Mouse (Mus musculus): ENCODE results near the gene Cav1.

The Cav1 gene

DNA sequence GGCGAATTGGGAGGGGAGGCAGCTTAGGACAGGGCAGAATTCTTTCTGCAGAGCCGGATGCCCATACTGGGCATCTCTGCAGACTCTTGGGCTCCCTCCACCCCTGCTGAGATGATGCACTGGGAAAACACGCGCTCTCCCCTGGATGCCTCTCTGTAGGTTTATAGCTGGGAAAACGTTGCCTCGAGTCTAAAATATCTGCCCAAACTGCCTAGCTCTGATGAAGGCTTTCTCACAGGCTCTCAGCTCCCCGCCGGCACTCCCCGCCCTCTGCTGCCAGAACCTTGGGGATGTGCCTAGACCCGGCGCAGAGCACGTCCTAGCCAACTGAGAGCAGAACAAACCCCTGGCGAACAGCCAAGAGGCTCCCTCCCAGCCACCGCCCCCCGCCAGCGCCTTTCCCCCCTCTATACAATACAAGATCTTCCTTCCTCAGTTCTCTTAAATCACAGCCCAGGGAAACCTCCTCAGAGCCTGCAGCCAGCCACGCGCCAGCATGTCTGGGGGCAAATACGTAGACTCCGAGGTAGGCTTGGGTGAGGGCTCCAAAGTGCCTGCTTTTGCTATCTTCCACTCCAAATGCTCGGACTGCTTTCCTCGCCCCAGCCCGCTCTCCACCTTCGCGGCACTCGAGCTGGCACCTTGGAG lies at the start of gene Cav1:
Gene Cav1, plus strand, starts transcription at position 382 of the 648 bp plus-strand sequence.
- no peak for DNase-seq (ENCODE audit: low spot score in 2 of 2)

DNA sequence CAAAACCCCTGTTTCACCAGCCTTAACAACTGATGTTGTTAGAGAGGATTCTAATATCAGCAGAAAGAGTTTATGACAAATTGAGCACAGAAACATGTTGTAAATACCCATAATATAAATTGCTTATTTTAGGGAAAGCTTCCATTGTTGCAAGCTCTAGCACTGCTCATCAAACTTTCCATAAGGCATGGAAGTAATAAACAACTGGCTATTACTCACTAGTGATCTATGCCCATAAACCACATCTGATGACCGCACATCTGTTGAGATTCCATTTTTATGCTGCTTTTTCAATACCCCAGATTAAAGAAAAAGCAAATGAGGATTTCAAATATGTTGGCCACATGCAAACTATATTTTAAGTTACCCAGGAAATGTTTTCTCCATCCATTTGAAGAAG lies 48.0 kb upstream of the Cav1 start:
- no peak for DNase-seq (ENCODE audit: low spot score in 2 of 2)

DNA sequence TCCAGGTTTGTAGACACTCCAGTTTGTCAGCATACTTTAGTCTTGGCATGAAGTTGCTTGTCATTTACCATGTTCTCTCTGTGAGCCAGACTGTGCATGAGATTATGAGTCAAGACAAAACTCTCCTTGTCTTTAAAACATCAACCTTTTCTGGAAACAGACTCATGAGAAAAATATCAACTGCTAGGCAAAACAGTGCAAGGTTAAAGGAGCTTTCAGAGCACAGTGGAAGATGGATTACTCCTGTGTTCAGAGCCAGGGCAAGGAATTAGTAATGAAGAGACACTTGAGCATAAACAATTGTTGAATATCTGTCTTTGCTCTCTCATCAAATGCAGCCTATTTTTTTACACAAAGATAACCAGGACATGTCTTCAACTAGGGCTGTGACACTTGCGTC lies 47.2 kb upstream of the Cav1 start:
- no peak for DNase-seq (ENCODE audit: low spot score in 2 of 2)

DNA sequence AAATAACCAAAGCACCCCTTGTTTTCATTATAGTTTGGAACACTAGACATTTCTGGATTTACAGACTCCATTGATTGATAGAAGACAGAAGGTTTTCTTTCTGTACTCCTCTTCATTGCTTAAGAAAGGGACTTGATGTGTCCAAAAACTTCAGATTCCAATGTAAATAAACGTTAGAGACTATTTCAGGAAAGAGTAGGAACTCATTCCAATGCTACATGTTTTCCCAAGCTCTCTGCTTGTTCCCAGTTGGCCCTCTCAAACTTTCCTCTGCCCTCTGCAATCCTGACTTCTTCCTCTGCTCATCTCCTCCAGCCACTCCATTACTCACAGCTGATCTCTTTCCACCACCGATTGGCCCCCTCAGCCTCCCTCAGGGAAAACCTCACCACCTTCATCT lies 43.3 kb upstream of the Cav1 start:
- no peak for DNase-seq (ENCODE audit: low spot score in 2 of 2)

DNA sequence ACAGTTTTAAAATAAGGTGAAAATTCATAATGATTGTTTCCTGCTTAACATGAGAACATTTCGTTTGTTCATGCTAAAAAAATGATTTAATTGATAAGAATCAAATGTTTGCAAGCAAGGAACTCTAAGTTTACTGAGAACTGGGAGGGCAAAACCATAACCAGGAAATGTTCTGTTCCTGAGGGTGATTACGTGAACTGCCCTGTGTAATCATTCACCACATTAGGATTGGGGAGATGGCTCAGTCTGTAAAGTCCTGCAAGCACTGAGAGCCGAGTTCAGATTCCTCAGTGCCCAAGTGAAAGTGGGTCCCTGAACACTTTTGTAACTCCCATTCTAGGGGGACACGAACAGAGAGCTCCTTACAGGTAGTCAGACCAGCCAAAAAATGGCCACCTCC lies 41.1 kb upstream of the Cav1 start:
- no peak for DNase-seq (ENCODE audit: low spot score in 2 of 2)

DNA sequence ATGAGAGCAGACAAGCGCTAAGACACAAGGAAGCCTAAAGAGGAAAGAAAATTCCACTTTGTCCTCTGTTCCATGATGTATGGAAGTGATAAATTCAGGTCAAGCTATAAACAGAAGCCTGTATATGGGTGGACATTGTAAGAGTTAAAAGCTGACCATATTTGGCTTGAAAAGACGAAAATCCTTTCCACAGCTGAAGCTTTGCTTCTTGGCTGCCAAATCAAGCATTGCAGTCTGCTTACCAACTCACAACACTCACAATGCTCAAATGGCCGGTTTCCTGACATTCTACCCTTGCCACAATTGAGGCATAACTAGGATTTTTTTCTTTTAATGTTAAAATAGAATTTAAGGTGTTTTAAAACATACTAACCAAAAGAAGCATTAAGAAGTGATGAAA lies 39.7 kb upstream of the Cav1 start:
- DNase-seq (ENCODE audit: low spot score in 2 of 2), result no peak

DNA sequence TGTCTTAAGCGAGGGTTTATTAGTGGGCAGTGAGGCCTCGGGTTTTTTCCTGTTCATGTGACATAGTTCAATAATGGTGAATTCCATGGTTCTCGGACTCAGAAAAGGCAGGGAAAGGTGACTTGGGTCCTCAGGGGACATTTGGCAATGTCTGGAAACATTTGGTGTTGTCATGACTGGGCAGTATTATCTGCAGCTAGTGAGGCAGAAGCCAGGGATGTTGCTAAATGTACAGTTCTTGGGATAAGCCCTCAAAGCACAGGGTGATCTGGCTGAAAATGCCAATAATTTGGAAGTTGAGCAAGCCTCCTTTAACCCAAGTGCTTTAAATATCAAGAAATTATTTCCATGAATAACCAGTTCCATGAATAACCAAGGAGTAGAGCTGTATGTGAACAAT lies 27.8 kb upstream of the Cav1 start:
- no peak for DNase-seq (ENCODE audit: low spot score in 2 of 2)

DNA sequence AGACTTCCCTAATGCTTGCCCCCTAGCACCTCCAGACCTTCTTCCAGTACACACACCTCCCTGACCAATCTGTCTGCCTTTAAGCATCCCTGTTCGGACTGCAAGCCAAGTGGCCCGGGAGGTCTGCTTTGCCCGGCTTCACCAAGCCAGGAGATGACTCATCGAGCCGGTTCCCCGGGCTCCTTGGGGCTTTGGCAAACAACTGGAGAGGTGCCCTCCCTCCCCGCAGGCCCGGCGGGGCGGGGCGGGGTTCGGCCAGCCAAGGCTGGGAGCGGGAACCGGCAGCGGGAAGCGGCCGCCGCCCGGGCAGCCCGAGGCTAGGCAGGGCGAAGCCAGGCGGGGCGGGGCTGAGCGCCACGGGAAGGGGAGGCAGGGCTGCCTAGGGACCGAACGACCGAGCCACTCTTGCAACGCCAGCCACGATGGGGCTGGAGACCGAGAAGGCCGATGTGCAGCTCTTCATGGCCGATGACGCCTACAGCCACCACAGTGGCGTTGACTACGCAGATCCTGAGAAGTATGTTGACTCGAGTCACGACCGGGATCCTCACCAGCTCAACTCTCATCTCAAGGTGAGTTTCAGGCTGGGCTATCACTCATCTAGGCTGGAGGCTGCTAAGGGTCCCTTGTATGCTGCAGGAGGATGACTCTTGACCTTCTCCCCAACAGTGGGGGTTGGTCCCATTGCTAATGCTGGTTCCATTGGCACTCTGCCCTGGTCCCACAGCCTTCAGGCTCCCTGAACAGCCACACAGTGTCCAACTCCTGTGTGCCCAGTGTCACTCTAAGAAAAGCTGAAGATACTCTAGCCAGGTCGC lies 25.0 kb upstream of the Cav1 start, which contains the start of gene Cav2:
Gene Cav2, plus strand, starts transcription at position 247 of the 818 bp plus-strand sequence.
- DNase-seq (ENCODE audit: low spot score in 2 of 2), result peak in 1 of 2 experiments; percentile 12

DNA sequence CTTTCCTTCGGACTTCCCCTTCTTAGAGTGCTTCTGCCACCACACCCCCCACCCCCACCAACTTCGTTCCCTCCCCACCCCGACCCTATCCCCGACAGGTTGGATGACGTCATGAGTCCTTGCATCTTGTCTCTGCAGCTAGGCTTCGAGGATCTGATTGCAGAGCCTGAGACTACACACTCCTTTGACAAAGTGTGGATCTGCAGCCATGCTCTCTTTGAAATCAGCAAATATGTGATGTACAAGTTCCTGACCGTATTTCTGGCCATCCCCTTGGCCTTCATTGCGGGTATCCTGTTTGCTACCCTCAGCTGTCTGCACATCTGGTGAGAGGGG lies 24.4 kb upstream of the Cav1 start:
- DNase-seq (ENCODE audit: low spot score in 2 of 2), result no peak

DNA sequence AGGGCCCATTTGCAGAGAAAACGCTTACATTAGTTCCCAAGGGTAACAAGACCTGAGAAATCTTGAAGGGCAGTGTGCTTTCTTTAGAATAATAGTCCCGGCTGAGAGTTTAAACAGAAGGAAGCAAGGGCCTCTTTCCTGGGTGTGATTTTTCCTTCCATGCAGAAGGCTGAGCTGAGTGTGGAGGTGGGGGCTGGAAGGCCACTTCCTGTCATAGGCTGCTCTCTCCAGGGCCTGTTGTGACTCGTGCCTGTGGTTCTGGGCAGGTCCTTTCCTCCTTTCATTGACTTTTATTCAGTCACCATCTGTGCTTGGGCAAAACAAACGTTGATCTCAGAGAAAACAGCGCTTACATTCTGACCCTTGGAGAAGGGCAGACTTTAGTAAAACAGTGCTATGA lies 24.0 kb upstream of the Cav1 start:
- DNase-seq (ENCODE audit: low spot score in 2 of 2), result no peak

DNA sequence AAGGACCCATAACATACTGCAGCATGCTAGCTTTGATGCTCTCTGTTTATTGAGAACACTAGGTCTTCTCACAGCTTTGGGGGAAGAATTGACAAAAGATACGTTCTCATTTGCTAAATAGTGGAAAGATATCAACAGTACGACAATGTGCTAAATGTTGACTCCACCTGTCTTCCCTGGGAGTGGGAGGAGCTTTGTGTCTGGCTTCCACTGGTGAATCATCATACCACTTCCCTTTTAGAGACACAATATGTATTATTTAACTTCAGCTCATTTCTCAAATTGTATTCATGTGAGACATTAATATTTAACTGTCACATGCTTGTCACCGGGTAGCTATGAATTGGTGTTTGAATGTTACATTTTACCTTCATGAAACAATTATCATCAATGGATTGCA lies 22.3 kb upstream of the Cav1 start:
- no peak for DNase-seq (ENCODE audit: low spot score in 2 of 2)

DNA sequence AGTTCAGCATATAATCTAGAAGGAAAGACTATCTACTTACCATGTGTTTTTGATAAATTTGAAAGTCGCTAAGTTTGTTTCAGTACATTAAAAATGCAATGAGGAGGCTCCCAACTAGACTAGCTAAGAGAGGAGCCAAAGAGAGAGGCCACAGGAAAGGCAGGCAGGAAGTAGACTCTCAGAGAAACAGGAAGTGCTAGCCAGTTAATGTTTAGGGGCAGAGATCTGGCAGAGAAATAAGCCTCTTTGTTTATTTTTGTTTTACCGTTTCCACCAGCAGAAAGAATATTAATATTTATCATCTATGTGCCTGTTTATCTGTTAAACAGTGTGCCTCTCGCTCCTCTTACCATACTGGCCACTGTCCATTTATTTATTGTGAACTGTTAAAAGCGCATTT lies 19.8 kb upstream of the Cav1 start:
- no peak for DNase-seq (ENCODE audit: low spot score in 2 of 2)

DNA sequence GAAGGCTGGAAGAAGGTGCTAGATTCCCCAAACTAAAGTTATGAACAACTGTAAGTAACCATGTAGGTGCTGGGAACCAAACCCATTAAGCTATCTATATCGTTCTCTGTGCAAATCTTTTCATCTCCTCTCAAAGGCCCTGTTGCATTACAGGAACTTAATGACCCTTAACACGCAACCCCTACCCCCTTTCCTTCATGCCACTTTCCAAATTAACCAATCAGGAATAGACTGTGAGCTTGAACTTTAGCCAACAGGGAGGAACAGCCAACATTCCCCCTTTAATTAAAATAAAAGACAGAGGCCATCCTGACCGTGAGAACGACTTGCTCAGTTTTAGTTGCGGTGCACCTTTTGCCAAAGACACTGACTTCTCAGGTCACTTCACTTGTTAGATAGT lies 11.0 kb upstream of the Cav1 start:
- no peak for DNase-seq (ENCODE audit: low spot score in 2 of 2)

DNA sequence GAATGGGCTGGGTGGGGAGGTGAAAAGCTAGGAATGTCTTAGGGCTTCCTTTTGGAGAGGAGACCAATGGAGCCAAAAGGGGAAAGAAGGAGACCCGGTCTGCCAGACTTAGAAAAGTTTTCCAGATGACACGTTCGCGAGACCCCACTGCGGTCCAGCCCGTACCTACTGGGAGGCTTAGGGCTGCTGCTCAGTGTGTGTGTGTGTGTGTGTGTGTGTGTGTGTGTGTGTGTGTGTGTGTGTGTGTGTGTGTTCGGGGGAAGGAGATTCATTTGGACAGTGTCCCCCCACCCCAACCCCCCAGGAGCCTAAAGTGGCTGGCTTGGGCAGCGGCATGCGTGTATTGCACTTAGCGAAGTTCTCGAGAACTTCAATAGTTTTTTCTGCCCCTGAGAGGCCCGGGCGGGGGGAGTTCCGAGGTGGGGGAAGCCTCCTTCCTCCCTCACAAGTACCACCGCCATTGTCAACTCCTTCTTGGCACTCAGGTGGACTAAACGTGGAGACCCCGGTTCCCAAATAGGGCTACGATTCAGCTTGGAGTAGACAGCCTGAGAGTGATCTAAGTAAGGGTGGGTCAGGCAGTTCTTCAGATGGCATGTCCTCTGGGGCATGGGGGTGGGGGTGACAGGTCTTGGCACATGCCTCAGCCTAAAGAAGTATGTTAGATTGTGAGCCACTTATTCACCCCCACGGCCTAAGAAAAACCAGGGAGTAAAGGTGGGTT lies 629 bp downstream of the Cav1 start:
- no peak for DNase-seq (ENCODE audit: low spot score in 2 of 2)

DNA sequence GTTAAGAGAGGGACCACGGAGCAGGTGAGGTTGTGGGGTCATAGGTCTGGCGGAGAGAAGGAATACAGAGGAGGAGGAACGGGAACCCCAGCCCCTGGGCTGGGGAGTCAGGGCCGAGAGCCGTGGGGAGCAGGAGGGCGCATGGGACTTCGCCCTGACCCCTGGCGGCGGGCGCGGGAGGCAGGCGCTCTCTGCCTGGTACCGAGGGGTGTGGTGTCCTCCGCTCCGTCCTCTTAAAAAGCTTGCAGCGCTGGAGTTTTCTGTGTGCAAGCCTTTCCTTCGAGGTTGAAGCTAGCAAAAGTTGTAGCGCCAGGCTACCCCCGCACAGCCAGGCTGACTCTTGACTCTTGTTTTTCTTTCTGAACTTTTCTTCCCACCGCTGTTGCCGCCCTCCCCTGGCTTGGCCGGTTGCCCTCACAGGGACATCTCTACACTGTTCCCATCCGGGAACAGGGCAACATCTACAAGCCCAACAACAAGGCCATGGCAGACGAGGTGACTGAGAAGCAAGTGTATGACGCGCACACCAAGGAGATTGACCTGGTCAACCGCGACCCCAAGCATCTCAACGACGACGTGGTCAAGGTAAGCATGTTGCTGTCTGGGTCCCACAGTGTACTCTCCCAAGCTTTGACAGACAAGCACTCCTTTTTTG lies 1.5 kb downstream of the Cav1 start:
- peak in 1 of 2 experiments; percentile 44 for DNase-seq (ENCODE audit: low spot score in 2 of 2)

DNA sequence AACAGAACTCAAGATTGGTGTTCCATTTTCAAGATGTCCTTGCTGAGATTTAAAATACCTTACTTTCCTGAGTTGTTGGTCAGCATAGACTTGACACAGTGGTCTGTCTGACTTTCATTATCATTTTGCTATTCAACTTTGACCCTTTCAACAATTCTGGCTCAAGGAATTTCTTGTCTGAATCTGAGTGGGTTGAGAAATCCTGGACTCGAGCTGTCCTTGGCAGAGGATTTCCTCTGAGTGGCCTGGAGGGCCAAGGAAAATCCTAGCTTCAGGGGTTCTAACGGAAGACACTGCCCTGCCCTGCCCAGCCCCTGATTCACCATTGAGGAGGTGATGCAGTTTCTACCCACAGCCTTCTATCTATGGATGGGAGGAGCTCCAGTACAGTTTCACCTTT lies 2.5 kb downstream of the Cav1 start:
- no peak for DNase-seq (ENCODE audit: low spot score in 2 of 2)

DNA sequence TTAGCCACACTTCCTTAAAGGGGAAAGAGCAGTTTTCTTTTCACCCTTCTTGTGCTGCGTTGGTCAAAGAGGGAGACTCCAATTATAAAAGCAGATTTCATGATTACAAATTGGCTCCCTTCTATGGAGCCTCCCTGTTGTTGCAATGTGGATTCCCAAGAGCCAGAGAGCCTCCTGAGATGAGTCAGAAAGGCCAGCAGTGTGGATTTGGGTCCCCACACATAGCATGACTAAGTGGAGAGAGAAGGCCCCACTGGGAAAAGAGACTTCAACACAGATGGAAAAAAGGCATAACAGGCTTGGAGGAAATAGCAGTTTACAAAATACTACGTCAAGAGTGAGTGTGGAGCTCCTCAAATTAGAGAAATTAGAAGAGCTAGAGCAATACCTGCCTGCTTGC lies 3.1 kb downstream of the Cav1 start:
- no peak for DNase-seq (ENCODE audit: low spot score in 2 of 2)

DNA sequence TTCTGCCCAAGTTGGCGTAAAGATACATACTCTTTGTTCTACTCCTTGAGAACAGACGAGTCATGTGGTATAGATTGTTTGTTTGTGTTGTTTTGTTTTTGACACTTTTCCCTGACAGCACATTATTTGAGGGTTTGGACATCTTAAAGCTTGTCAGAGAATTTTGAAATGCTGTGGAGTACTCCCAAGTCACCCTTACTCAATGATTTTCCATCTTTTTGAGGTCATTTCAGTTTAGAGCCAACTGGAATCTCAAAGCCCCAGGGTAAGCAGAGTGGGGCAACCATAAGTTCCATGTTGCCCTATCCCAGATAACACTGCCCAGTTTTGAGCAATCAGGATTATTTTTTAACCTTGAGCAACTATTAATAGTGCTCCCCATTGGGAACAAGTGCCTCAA lies 8.1 kb downstream of the Cav1 start:
- no peak for DNase-seq (ENCODE audit: low spot score in 2 of 2)

DNA sequence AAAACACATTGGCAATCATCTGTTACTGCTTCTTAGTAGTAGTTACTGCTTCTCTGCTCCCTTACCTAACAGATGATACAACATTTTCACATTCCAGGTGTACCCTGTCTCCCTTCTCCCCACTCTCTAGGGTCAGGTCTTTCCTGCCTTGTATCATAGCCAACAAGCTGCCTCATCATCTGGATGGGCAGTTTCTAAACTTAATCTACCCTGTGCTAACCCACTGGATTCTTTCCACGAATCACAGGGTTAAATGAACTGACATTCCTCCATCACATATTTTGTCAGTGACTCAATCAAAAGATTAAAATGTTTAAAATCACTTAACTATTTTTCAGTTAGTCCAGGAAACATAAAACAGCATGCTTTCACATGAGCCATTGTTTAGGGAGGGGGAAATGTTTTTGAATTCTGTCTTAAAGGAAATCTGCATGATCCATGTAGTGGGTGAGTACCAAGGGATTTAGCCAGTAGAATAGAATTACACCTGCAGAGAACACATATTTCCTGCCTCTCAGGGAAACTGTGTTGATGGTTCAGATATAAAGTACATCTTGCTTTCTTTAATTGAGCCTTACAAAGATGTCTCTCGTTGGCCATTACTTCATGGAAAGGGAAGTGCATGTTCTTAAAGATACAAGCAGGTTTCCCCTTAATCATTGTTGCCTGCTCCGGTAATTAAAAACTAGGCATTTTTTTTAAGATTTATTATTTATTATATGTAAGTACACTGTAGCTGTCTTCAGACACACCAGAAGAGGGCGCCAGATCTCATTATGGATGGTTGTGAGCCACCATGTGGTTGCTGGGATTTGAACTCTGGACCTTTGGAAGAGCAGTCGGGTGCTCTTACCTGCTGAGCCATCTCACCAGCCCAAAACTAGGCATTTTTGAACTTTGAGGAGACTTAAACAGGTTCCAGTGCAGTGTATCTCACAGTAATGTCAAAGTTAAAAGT lies 8.8 kb downstream of the Cav1 start:
- DNase-seq (ENCODE audit: low spot score in 2 of 2), result no peak

DNA sequence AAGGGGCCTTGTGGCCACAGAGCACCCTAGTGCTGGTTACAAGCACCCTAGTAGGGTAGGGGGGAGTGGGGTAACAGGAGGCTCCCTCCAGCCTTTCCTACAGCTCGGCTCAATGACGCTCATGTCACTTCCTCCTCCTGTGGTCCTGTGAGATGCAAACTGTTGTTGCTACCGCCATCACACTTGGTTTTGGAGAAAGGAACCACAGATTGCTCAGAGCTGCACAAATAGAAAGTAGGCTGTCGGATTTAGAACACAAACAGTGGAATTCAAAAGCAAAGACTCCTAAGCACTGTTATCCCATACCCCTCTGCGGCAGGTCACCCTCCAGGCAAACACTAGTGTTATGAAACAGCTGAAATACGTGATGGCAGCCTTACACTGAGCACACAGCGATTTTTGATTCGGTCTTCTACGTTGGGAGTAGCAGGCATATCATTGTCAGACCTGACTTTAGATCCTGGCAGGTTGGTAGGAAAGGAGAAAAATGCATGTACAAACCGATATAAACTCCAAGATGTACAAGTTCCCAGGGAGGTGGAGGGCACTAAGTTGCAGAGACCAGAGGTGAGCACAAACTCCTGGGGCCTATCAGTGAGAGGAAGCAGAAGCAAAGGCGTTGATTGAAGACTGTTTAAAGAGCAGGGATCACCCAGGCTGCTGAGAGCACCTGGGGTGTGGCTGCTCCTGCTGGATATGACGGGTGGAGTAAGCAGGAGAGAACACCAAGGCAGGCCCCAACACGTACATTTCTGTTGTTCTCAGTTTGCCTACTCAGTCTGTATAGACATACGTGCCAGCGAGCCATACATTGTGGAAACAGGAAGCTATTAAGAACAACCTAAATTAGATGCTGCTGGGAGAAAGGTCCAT lies 10.4 kb downstream of the Cav1 start:
- no peak for DNase-seq (ENCODE audit: low spot score in 2 of 2)

Measured in thymus, postnatal 10 days (tissue).